Mouse (Mus musculus) lung, postnatal 0 days (tissue): ENCODE measurements at regions not wholly inside any gene's neighbourhood (a gene's known extent, or its start where the extent isn't known, plus 50 kb on each side); places are given as distances from the start of the nearest gene placed in this dataset.

Source experiments
- CTCF ChIP-seq: IDR thresholded peaks from 2 replicates; pipeline ENCODE4 v1.5.1; 2016; ENCODE audit warnings: antibody characterized with exemption, mild to moderate bottlenecking
- EP300 ChIP-seq: IDR thresholded peaks from 2 replicates; pipeline ENCODE4 v1.6.1; 2016; ENCODE audit warnings: antibody characterized with exemption, mild to moderate bottlenecking, control low read depth

DNA sequence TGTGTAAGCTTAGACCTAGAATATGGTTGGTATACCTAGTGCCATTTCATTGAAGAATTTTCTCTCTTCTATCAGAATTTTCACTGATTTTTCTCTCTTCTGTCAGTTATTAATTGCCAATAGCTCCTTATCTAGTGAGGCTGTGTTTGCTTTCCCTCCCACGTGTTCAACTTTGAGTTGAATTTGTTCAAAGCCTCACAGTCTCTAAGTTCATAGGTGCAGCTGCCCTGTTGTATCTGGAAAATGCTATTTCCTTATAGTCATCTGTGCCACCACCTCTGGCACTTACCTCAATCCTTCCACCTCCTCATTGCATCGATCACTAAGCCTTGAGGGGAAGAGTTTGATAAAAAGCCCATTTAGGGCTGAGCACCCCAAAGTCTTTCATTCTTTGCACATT lies 124.0 kb downstream of the Chst2 start:
- TF ChIP-seq CTCF (no peak), EP300 (no peak)
